Mouse (Mus musculus) cerebellum, adult 11-12 months (tissue): Measurements from ENCODE around the gene Rab10.

Source experiments
- DNase-seq: peaks from one replicate; pipeline ENCODE4 v3.0.0; 2022

Rab10 gene

GRCm38 (mm10) chr12:3291849-3292248 is 17.9 kb downstream of the Rab10 start:
- no peak for DNase-seq

- no peak for DNase-seq
Measured at GRCm38 (mm10) chr12:3291038-3291437, 18.7 kb downstream of the Rab10 start.

- no peak for DNase-seq
Measured at GRCm38 (mm10) chr12:3288440-3288839, 21.3 kb downstream of the Rab10 start.

DNA sequence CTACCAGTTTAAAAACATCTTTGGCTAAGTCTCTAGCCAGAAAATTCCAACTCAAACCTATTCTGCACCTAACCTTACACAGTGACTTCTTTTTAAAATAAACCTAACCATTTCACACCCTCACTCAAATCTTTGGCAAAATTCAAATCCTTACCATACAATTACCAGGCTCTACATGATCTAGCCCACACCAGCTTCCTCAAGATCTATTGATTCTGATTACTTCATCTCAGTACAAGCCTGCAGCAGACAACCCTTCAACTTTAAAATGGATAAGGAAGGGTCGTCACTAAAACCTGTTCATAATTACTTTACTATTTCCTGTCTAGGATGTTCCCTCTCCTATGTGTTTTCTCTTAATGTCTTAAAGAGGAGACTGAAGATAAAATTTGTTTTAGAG is 23.9 kb downstream of the Rab10 start:
- no peak for DNase-seq

GRCm38 (mm10) chr12:3285377-3285776 is 24.4 kb downstream of the Rab10 start:
- DNase-seq = no peak

DNA sequence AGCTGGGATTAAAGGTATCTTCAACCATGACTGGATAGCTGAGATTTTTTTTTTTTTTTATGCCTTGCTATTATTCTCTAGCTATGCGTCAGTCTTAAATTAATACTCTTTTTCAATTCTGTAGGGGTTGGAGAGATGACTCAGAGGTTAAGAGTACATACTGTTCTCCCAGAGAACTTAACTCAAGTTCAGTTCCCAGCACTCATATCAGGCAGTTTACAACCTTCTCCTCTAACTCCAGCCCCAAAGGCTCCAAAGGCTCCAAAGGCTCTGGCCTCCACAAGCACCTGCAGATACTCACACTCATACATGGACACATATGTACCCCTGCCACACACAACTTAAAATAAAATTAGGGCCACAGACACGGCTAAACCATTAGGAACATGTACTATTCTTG is 25.3 kb downstream of the Rab10 start:
- no peak for DNase-seq

- DNase-seq = no peak
Measured at GRCm38 (mm10) chr12:3283829-3284440, 25.8 kb downstream of the Rab10 start.

DNA sequence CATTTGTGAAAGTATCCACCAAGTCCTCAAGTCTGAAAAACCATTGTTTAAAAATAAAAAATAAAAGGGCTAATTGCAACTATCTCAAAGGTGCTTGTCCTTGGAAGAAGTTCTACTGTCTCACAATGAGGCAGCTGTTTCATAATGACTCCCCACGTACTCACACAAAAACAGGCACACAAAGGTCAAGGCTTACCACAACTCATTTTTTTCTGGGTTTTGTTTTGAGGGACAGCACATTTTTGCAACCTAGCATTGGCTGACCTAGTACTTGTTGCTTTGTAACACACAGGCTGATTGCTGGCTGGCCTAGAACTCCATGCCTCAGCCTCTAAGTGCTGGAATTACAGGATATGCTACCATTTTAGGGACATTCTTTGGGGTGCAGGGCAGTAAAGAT is 26.8 kb downstream of the Rab10 start:
- DNase-seq = no peak

DNA sequence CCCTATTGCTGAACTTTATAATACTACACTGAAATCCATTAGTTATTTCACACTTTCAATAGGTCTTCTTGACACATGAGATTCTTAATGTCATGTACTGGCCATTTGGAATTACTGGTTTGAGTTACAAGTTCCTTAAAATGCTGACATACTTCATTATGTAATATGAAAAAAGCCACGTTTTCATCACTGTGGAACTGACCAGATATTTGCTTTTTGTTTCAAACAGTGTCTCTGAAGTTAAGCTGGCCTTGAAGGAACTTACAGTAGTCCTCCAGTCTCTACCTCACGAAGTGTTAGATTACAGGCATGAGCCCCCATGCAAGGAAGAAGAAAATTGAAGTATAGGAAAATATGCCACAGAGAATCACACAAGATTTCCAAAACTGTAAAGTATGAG is 27.2 kb downstream of the Rab10 start:
- DNase-seq = no peak

- DNase-seq = no peak
Measured at GRCm38 (mm10) chr12:3278880-3279339, 30.9 kb downstream of the Rab10 start.

DNA sequence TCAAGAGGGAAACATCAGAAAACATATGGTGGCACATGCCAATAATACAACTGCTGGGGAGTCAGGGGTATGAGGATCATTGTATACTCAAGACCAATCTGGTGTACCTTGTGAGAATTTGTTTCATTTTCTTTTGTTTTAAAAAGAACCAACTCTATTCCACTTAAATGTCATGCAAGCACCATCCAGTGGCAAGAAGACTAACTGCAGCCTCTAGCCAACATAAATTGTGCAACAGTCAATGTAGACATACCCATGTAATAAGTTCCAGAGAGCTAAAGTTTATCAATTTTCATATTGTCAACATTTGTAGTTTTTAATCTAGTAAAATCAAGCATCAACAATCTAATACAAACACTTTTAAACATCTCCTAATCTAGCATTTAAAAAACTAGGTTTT is 39.0 kb downstream of the Rab10 start:
- DNase-seq = no peak

DNA sequence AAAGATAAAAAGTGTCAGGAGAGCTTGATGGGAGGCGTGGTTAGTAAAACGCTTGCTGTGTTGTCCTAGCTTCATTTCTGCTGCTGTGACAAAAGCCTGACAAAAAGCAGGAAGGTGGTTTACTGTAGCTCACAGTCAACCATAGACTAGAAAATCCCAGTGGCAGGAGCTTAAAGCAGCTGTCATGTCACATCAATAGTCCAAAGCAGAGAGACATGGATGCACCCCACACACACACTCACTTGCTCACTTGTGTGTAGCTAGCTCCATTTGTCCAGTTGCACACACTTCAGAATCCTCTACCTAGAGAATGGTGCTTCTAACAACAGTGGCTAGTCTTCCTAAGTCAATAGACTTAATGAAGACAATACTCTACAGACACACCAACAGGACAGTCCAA is 42.4 kb downstream of the Rab10 start:
- DNase-seq = no peak

DNA sequence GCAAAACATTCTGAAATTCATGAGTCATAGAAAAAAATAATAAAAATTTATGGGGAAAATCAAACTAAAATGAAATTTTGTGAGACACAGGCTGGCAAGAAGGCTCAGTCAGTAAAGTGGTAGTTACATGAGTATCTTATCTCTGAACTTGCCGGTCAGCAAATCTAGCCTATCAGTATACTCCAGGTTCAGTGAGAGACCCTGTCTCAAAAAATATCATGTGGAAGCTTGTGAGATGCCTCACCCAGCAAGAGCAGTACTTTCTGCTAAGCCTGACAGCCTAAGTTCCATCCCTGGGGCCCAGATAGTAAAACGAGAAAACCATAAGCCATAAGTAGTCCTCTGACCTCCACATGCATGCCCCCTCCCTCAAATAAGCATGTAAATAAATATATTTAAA is 44.6 kb downstream of the Rab10 start:
- no peak for DNase-seq

- DNase-seq = no peak
Measured at GRCm38 (mm10) chr12:3264449-3264848, 45.3 kb downstream of the Rab10 start.

GRCm38 (mm10) chr12:3261596-3261995 is 48.2 kb downstream of the Rab10 start:
- DNase-seq = no peak

DNA sequence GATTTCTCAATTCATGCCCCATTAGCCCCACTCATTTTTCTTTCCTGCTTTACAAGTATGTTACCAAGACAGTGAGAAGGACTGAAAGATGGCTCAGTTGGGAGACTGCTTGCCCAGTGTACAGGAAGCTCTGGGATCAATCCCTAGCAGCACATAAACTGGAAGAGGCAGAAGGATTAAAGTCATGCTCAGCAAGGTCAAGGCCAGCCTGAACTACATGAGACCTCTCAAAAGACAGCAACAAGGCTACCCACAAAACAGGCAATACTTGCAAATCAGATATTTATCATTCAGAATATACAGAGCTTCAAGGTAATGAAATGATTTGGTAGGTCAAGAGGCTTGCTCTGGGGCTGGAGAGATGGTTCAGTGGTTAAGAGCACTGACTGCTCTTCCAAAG is 53.8 kb downstream of the Rab10 start:
- no peak for DNase-seq

- no peak for DNase-seq
Measured at GRCm38 (mm10) chr12:3255435-3255834, 54.3 kb downstream of the Rab10 start.

- no peak for DNase-seq
Measured at GRCm38 (mm10) chr12:3253591-3253990, 56.2 kb downstream of the Rab10 start.

GRCm38 (mm10) chr12:3246091-3246490 is 63.7 kb downstream of the Rab10 start:
- DNase-seq = no peak

DNA sequence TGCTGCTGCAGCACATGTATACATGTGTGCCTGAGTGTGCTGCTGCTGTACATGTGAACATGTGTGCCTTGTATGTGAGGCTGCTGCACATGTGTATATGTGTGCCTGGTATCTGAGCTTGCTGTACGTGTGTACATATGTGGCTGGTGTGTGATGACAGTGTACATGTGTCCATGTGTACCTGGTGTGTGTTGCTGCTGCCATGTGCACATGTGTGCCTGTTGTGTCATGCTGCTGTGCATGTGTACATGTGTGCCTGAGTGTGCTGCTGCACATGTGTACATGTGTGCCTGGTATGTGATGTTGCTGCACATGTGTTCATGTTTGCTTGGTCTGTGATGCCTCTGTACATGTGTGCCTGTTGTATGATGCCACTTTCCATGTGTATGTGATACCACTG is 70.2 kb downstream of the Rab10 start:
- no peak for DNase-seq

DNA sequence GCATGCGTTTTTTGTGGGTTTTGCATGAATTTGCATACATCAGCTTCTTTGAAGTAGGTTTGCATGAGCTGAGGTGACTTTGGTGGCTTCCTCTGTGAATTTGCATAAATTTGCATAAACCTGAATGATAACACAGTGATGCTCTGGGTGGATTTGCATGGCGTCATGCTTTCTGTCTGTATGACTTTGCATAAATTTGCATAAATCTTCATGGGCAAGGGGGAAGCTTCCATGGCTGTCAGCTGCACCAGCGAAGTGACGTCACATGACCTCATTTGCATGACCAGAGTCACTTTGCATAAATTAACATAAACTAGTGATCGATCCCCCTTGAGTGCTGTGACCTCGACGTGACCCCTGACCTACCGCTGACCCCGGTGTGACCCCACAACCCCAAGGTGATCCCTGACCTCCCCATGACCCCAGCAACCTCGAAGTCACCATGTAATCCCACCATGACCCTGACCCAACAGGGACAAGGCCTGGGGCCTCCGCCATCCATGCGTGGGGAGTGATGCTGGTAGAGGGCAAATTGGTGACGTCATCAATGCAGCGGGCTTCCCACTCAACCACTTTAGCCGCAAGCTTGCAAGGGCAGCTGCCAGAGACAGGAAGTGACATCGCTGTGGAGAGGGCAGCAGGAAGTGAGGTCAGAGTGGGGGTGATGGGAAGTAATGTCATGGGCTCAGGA is 71.3 kb downstream of the Rab10 start:
- peak; percentile 54 for DNase-seq

DNA sequence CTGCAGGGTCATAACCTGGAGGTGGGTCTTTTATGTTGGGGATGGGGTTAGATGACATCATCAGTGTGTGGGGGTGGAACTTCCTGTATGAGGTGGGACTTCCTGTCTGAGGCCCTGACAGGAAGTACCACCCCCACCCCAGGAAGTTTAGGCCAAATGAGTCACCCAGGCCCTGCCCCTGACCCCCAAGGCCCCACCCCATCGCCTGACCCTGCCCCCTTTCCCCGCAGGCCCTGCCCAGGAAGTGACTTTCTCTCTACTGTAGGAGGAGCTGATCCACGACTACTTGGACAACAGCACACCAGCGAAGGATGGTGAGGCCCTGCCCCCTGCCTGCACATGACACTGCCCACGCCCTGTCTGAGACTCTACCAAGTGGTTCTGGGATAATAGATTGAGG is 72.0 kb downstream of the Rab10 start:
- DNase-seq = peak; percentile 57

GRCm38 (mm10) chr12:3236831-3237681 is 72.7 kb downstream of the Rab10 start:
- DNase-seq = peak; percentile 88

DNA sequence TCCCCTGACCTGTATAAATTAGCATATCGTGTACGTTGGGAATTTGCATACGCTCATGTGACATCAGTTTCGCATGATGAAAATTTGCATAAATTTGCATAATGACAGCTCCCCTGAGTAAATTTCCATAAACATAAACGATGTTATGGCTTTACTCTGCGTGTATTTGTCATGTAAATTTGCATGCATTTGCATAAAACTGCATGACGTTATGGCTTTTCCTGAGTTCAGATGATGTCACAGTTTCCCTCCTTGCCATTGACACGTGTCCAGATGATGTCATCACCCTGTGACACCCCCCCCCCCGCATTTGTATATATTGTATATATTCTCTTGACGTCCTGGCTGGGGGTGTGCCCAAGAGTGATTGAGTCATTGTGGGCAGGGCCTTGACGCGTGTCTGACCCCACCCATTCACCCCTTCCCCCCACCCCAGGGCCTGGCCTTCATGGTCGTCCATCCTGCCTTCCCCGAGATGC is 73.6 kb downstream of the Rab10 start:
- DNase-seq = peak; percentile 80
